Comparison of ENCODE assay signal across 15 mouse cellular contexts in the genomic region with DNA sequence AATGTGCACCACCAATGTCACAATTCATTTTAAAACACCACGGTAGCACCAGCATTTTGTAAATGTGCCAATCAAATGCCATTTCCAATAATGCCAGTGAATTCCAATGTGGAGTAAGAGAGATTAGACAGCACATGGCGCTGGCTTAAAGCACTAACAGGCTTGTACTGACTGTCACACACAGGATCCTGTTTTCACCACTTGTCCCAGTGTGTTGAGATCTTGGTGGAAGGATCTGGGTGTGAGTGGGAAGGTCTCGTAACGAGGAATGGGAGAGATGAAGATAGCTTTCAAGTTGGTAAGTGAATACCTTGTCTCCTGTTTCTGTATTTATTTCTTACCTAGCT. TPM values are rescaled to one million over a fixed set of nuclear protein-coding genes. Genes with fewer than 3 reads are reported as not detected.
DNase-seq lines count a peak whose midpoint lies in the region; ATAC-seq lines count a peak whose summit lies in the region.
"Had no signal": no experiment of that assay in that cellular context is flagged by ENCODE, and none has a peak within 500 bp of the region (broad histone marks: within the 10 kb centered on the region; RNA-seq: fewer than 3 reads in every experiment).

No protein-coding gene starts in this region.

- H3K4me3 ChIP-seq in heart, embryonic 15.5 days, result no peak overlapping the region
- peak overlapping the region; percentile 25 for H3K4me3 ChIP-seq in liver, embryonic 11.5 days (ENCODE audit: low read depth, low read length)
- H3K4me3 ChIP-seq: gastrocnemius, adult 2 months; hindbrain, embryonic 13.5 days had no signal

- H3K4me1 ChIP-seq in heart, embryonic 15.5 days (replicated peaks), result peaks cover 15% of the 10 kb centered on the region
- peaks cover 28% of the 10 kb centered on the region for H3K4me1 ChIP-seq in liver, embryonic 11.5 days (replicated peaks; ENCODE audit: control insufficient read depth, insufficient read depth, low read length)

- no peak overlapping the region for H3K4me2 ChIP-seq in heart, embryonic 15.5 days
- H3K4me2 ChIP-seq in liver, embryonic 11.5 days, result peak overlapping the region; percentile 61
- H3K4me2 ChIP-seq: hindbrain, embryonic 13.5 days had no signal

- H3K9me3 ChIP-seq in heart, embryonic 15.5 days (replicated peaks), result no peaks in the 10 kb centered on the region
- H3K9me3 ChIP-seq in liver, embryonic 11.5 days (ENCODE audit: control insufficient read depth, low read length), result no peaks in the 10 kb centered on the region
- H3K9me3 ChIP-seq: hindbrain, embryonic 13.5 days had no signal

- 21% methylated on average over 4 of the region's 4 CpGs for WGBS in heart, embryonic 15.5 days
- WGBS in liver, embryonic 11.5 days, result 44% methylated on average over 4 of the region's 4 CpGs

- no peak overlapping the region for H3K9ac ChIP-seq in heart, embryonic 15.5 days
- H3K9ac ChIP-seq in liver, embryonic 11.5 days (ENCODE audit: low read depth, low read length), result peak overlapping the region; percentile 58
- H3K9ac ChIP-seq: hindbrain, embryonic 13.5 days had no signal

- H3K27me3 ChIP-seq in heart, embryonic 15.5 days, result no peaks in the 10 kb centered on the region
- H3K27me3 ChIP-seq in liver, embryonic 11.5 days (replicated peaks; ENCODE audit: control insufficient read depth, insufficient read depth, low read length), result no peaks in the 10 kb centered on the region
- H3K27me3 ChIP-seq: CH12.LX; hindbrain, embryonic 13.5 days had no signal

- DNase-seq in heart, postnatal 25 days (ENCODE audit: low spot score), result no peak
- peak; percentile 19 for DNase-seq in Muller cell, postnatal 12 days (ENCODE audit: inconsistent ontology term)
- DNase-seq in brain, adult 2 months (ENCODE audit: low read depth, low spot score), result peak; percentile 54
- peak; percentile 53 for DNase-seq in liver, embryonic 11.5 days (ENCODE audit: low spot score)
- no peak for DNase-seq in adrenal gland, adult (ENCODE audit: inconsistent age in 2 of 2, low spot score in 1 of 2)
- DNase-seq in neural tube, embryonic 10.5 days (ENCODE audit: extremely low spot score, low spot score), result no peak
- DNase-seq: cerebellum, adult 9-10 months; gastrocnemius, adult 2 months; midbrain, embryonic 14.5 days; right cerebral cortex, postnatal 14 days; thymus, postnatal 36 days had no signal

- no peak for ATAC-seq in heart, embryonic 15.5 days (replicated peaks; ENCODE audit: insufficient number of reproducible peaks, insufficient read depth, low FRiP score, low read depth)
- peak; percentile 61 for ATAC-seq in liver, embryonic 11.5 days (replicated peaks; ENCODE audit: low FRiP score)
- no peak for ATAC-seq in CD4-positive, CD25-positive, alpha-beta regulatory T cell, adult 4 months

- peaks cover 4% of the 10 kb centered on the region; the same call in 1 of the 2 replicates for H3K36me3 ChIP-seq in heart, embryonic 15.5 days
- H3K36me3 ChIP-seq in liver, embryonic 11.5 days (ENCODE audit: control insufficient read depth, insufficient read depth, low read length), result no peaks in the 10 kb centered on the region

- intact Hi-C loops in heart, postnatal 25 days (cut with DNase I), result no loop called here

- H3K27ac ChIP-seq in heart, embryonic 15.5 days, result peak overlapping the region; percentile 64
- peak overlapping the region; percentile 90 for H3K27ac ChIP-seq in liver, embryonic 11.5 days (ENCODE audit: low read depth, low read length)
- H3K27ac ChIP-seq: gastrocnemius, adult 2 months; hindbrain, embryonic 13.5 days had no signal

RNA-seq across cellular contexts. Expression of a gene that starts 26.1 kb away (rescaled TPM):
- polyA plus RNA-seq in heart, embryonic 15.5 days (2015; fragmentation: Nextera tagmentation; extraction: Ambion mirVana), result 245 and 283 TPM in 2 replicates
- 100 to 1,000 TPM; 152 to 164 TPM for total RNA-seq in heart, postnatal 25 days (2021)
- 116 and 118 TPM in 2 replicates for polyA plus RNA-seq in liver, embryonic 11.5 days (2014; fragmentation: Nextera tagmentation; extraction: Ambion mirVana)
- 100 to 1,000 TPM; 133 to 159 TPM for polyA plus RNA-seq in CD4-positive, CD25-positive, alpha-beta regulatory T cell, adult 4 months (2017; shearing (Covaris generic))

Comparison
In these comparisons a context has a peak if more than half of its experiments do, and no peak if none do; other contexts are left out.
1. DNase-seq: peak in Muller cell, postnatal 12 days (single experiment), brain, adult 2 months (single experiment) and liver, embryonic 11.5 days (single experiment); none in heart, postnatal 25 days (single experiment), adrenal gland, adult (0 of 2) and neural tube, embryonic 10.5 days (single experiment).